Mouse (Mus musculus): ENCODE results near the gene Zcchc10. TPM values are rescaled to one million over a fixed set of nuclear protein-coding genes. Genes with fewer than 3 reads are reported as not detected.
"Not testable (repeated sequence)": the region's sequence is repeated elsewhere in the genome, so short reads cannot be mapped to it uniquely, and the experiment has no call there.

The Zcchc10 gene
- total RNA-seq, 2 experiments from 2014 or later: 7.5 to 8.1 TPM

DNA sequence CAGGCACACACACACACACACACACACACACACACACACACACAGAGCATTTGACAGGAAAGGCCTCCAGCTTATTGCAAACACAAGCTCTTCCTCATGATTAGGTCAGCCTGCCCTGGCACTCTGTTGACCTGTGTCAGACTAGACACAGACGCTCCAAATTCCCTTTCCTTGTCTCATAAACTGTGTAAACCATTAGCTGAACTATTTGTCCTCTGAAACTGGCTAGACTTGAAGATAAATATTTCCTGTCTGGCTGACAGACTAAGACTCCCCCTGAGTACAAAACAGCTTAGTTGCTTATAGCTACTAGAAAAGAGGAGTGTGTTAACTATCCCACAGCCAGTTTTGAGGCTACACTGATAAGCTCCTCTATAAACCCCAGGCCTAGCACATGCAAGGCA is 9.7 kb upstream of the Zcchc10 start:
- DNase-seq: peak; percentile 47 to 55

DNA sequence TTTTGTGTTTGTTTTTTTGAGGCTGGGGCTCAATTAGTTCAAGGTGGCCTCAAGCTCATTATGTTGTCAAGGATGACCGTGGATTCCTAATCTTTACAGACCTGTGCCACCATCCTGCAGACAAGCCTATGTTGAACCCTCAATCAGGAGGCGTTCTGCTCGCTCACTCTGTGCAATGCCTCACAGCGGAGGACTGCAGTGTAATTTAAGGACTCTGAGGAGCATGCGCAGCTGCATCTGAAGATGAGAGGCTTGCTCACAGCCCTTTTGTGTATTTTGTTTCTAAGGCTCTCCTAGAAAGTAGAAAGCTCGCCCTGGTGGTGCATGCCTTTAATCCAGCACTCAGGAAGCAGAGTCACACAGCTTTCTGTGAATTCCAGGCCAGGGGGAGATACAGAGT is 7.5 kb upstream of the Zcchc10 start:
- intact Hi-C loops (cut with DNase I): no loop called here

More for the DNA sequence above, 9.7 kb upstream of the Zcchc10 start:
- intact Hi-C loops (cut with DNase I): loop anchor here (5.0 kb wide), 1 partner anchor 33 kb away; no protein-coding TSS in a partner anchor

DNA sequence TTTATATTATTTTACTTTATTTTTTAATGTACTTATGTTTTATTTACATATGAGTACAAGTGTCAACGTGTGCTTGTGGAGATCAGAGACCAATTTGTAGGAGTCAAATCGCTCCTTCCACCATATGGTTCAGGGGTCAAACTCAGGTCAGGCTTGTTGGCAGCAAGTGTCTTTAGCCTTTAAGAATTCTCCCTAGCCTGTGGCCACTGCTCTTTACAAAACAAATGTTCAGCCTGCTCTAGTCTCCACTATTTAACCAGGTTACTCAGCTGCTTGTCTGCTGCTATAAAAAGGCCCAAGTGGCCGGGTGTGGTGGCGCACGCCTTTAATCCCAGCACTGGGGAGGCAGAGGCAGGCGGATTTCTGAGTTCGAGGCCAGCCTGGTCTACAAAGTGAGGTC is 6.4 kb upstream of the Zcchc10 start:
- intact Hi-C loops (cut with DNase I): no loop called here
- DNase-seq: no peak

More for the DNA sequence above, 7.5 kb upstream of the Zcchc10 start:
- no peak for DNase-seq

DNA sequence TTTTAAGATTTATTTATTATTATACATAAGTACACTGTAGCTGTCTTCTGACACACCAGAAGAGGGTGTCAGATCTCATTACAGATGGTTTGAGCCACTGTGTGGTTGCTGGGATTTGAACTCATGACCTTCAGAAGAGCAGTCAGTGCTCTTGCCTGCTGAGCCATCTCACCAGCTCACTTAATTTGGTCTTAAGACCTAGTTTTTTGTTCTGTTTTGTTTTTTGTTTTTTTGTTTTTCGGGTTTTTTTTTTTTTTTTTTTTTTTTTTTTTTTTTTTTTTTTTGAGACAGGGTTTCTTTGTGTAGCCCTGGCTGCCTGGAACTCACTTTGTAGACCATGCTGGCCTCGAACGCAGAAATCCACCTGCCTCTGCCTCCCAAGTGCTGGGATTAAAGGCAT is 5.9 kb upstream of the Zcchc10 start:
- intact Hi-C loops (cut with DNase I); DNase-seq: not testable (repeated sequence)

- DNase-seq; intact Hi-C loops (cut with DNase I): not testable (repeated sequence)
Measured at GRCm38 (mm10) chr11:53319867-53320266, 4.6 kb upstream of the Zcchc10 start.

- intact Hi-C loops (cut with DNase I): no loop called here
Measured at GRCm38 (mm10) chr11:53330325-53330724, 5.8 kb downstream of the Zcchc10 start.

GRCm38 (mm10) chr11:53331121-53331520 is 6.6 kb downstream of the Zcchc10 start:
- no peak for DNase-seq
- intact Hi-C loops (cut with DNase I): no loop called here

More at GRCm38 (mm10) chr11:53330325-53330724, 5.8 kb downstream of the Zcchc10 start:
- DNase-seq: no peak

DNA sequence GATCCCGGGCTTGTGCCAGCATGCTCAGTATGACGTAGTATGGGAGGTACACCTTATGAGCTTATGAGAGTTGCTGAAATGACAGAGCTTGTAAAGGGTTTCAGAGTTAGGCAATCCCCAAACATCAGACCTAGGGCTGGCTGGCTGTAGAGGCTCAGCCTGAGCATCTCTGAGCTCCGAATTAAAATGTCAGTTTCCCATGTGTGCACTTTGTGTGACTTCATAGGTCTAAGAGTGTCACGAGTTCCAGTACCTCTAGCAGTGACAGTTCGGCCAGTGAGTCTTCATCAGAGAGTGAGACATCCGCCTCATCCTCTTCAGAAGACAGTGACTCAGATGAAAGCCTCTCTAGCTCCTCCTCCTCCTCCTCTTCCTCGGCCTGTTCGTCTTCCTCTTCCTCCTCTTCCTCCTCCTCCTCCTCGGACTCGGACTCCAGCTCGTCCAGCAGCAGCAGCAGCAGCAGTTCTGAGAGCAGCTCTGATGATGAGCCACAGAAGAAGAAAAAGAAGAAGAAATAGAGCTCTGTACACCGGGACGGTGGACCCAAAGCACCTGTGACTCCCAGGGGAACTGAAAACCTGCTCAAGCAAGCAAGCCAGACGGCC is 7.7 kb downstream of the Zcchc10 start:
- intact Hi-C loops (cut with DNase I): no loop called here
- no peak for DNase-seq

DNA sequence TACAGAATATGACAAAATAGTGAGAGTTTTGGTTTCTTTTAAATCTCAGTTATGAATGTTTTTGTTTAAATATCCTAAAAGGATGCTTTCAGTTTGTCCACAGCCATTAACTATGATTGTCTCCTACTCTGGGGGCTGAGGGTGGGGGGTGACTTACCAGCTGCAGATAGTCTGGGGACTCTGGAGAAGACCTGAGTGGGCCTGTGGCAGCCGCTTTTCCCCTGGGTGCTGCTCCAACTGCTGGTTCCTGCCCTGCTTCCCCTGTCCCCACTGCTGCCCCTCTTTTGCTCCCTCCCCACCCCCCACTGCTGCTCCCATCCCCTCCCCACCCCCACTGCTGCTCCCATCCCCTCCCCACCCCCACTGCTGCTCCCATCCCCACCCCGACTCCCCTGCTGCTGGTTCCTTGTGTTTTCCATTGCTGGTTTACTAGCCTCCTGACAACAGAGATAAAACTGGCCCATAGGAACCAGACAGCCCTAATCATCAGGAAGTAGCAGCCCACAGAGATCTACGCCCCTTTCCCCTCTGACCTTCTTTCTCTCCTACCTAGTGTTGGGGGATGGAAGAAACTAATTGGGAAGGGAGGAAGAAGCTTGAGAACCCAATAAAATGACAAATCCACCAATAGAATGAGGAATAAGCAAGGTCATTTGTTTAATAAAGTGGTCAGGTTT is 11.2 kb downstream of the Zcchc10 start:
- intact Hi-C loops (cut with DNase I): no loop called here
- DNase-seq: no peak

GRCm38 (mm10) chr11:53336182-53336571 is 11.7 kb downstream of the Zcchc10 start:
- no peak for DNase-seq
- intact Hi-C loops (cut with DNase I): no loop called here

DNA sequence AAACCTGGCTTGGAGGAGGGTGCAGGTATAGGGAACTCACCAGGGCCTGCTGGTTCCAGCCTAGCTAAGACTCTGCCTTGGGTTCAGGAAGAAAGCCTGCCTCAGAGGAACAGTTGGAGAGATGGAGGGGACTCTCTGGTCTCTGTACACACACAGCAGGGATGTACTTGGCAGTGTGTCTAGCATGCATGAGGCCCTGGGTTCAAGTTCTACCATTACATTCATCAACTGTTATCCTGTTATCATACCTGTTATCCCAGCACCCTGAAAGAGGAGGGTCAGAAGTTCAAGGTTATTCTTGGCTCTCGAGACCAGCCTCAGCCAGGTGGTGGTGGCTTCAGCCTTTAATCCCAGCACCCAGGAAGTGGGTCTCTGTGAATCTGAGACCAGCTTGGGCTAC is 12.4 kb downstream of the Zcchc10 start:
- no peak for DNase-seq
- intact Hi-C loops (cut with DNase I): no loop called here

DNA sequence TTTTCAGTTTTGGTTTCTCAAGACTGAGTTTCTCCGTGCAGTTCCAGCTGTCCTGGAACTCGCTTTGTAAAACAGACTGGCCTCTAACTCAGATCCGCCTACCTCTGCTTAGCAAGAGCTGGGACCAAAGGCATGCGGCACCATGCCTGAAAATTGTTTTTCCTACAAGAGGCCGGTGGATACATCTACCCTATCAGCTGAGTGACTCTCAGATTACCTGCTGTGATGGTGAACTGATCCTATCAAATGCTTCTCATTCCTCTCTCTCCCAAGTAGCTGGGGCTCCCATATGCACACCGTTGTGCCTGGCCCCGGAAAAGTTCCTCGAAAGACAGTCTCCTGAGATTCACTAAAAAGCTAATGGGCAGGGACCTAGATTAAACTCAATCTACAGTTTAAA is 13.2 kb downstream of the Zcchc10 start:
- DNase-seq: no peak
- intact Hi-C loops (cut with DNase I): no loop called here

DNA sequence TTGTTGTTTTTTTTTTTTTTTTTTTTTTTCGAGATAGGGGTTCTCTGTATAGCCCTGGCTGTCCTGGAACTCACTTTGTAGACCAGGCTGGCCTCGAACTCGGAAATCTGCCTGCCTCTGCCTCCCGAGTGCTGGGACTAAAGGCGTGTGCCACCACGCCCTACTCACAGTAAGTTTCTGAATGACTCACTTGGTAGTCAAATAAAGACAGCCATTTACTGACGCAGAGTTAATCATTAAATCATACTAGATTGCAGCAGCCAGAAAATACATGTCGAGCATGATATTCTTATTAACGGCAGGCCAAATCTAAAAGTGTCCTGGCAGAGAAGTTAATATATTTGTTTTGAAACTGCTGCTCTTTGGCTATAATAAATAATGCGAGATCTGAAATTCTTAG is 16.5 kb downstream of the Zcchc10 start:
- DNase-seq; intact Hi-C loops (cut with DNase I): not testable (repeated sequence)

DNA sequence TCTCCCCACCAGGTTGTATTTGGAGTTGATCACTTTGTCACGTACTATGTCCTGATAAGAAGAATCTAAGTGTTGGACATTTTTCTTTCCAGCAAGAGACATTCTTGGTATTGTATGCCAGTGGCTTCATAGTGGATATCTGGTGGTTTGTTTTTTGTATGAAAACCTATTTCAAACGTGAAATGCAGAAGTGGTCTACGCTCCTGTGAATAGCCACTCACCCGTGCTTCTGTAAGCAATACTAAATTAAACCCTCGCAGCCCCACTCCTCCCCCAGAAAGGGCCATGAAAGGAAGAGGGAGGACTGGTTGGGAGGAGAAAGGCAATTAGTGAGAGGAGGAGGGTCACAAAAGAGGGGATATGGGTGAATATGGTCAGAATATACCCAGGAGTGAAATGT is 18.2 kb downstream of the Zcchc10 start:
- intact Hi-C loops (cut with DNase I): no loop called here
- no peak for DNase-seq

DNA sequence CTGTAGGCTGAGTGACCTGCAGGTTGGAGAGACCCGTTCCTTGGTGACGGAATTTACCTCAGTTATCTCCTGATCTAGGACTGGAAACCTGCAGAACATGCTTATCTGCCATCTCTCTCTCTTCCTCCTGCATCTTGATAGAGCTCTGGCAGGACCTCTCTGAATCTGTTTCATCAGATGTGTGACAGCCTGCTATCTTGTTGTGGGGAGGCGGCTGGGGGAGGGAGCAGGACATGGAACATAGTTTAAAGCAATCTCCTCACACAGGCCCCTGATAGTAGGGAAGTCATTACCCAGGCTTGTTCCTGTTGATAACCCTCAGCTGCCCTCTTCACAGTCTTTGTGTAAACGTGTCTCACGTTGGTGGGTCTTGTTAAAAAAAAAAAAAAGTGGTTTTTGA is 20.8 kb downstream of the Zcchc10 start:
- intact Hi-C loops (cut with DNase I): loop anchor here (5.0 kb wide), 1 partner anchor 33 kb away; no protein-coding TSS in a partner anchor
- no peak for DNase-seq

DNA sequence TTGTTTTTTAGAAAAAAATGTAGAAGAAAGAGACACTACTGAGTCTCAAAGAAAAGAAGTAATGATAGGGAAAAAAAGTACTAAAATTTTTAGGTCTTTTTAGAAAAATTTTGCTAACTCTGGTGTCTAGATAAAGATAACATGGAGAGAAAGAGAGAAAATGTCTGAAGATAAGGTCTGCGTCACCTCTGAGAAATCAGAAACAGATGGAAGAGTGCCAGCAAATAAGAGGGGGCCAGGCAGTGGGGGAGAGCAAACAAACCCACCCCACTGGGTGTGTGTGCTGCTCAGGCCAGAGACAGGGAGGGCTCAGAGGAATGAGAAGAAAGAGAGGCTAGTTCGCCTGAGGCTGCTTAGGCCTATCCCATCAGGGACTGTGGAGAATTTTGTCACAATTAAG is 21.3 kb downstream of the Zcchc10 start:
- intact Hi-C loops (cut with DNase I): loop anchor here (5.0 kb wide), 1 partner anchor 33 kb away; no protein-coding TSS in a partner anchor
- no peak for DNase-seq

DNA sequence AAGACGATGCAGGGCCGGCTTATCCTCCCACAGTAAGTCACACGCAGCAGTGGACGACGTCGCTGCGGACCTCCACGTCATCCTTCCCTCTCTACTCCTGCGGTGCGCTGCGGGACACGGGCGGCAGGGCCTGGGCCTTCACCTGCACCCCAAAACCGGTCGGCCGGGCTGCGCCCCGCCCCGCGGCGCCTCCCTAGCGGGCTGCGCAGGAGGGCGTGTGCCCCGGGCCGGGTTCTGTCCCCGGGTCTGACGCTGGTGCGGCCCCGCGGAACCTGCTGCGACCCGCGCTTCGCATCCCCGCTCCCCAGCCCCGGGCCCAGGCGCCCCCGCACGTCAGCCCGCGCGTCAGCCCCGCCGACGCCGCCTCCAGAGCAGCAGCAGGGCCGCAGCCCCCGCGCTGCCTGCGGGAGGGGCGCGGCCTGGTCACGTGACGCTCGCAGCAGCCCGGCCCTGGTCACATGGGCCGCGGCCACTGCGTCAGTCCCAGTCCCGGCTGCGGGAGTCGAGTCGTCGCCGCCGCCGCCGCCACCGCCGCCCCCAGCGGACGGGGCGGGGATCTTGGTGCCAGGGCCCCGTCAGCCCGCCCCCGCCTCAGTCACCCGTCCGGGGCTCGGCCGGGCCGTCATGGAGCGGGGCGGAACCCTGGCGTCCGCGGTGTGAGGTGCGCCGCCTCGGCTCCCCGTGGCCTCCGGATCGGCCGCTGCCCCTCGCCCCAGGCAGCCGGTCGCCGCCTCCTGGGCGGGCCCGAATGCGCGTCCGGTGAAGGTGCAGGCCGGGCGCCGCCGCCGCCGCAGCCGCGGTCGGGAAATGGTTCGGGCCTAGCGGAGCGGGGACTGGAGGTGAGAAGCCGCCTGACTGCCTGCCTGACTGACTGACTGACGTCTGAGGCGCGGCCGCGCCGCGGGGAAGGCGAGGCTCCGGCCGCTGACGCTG is 26.1 kb downstream of the Zcchc10 start, which contains the start of gene Aff4:
Aff4 (plus strand) TSS at position 543 of the 933 bp plus-strand sequence.
- DNase-seq: peak; percentile 89 to 91
- intact Hi-C loops (cut with DNase I): loop anchor here (2.0 kb wide), 2 partner anchors 26 to 52 kb away; partner anchors contain the start of gene Zcchc10

DNA sequence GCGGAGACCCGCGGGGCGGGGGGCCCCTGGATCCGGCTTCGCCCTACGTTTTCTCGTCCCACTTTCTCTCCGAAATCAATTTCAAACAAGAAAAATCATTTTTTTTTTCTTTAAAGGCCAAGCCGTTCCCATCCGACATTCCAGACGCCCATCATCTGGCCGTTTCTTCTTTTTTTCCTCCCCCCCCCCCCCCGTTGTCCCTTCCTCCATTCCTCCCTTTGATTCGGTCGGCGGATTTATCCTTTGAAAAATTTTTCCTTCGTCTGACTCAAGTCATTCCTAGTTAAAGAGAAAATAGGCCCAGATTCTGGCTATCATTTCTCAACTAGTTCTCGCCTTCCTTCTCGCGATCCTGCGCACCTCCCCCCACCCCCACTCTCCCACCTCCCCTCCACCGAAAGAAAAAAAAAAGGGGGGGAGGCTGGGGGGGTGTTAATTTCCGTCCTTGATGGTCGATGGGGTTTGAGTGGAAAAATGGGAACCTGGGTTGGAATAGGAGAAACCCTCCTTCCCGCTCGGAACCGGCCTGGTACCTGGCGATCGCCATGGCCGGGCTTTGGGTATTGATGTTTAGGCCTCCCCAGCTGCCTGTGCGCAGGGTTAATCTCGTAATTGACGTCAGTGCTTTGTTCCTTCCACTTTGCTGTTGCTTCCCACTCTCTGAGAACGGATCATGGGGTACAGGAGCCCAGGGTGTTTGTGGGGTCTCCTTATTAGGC is 26.9 kb downstream of the Zcchc10 start:
- intact Hi-C loops (cut with DNase I): loop anchor here (2.0 kb wide), 2 partner anchors 27 to 53 kb away; partner anchors contain the start of gene Zcchc10
- DNase-seq: peak; percentile 71 to 74

- intact Hi-C loops (cut with DNase I): loop anchor here (2.0 kb wide), 2 partner anchors 27 to 53 kb away; partner anchors contain the start of gene Zcchc10
- DNase-seq: peak; percentile 24 to 25
Measured at GRCm38 (mm10) chr11:53351943-53352590, 27.6 kb downstream of the Zcchc10 start.

All from heart, postnatal 10 days (tissue).